Comparison of ENCODE assay signal across 8 mouse cellular contexts in genomic region chr9:106821050-106821617, GRCm38 (mm10). TPM values are rescaled to one million over a fixed set of nuclear protein-coding genes. Genes with fewer than 3 reads are reported as not detected.
DNase-seq lines count a peak whose midpoint lies in the region; ATAC-seq and TF ChIP-seq lines count a peak whose summit lies in the region.

No protein-coding gene starts in this region.

- H3K27ac ChIP-seq in thymus, adult 2 months (ENCODE audit: control insufficient read depth, insufficient read depth, low read length): no peak overlapping the region
- H3K27ac ChIP-seq in hindbrain, embryonic 13.5 days: peak overlapping the region; percentile 19; the same call in 1 of the 2 replicates

- H3K27me3 ChIP-seq in thymus, adult 2 months (ENCODE audit: control insufficient read depth, insufficient read depth, low read length): no peaks in the 10 kb centered on the region
- H3K27me3 ChIP-seq in hindbrain, embryonic 13.5 days: no peaks in the 10 kb centered on the region

- no peak overlapping the region for H3K4me3 ChIP-seq in thymus, adult 2 months (ENCODE audit: control insufficient read depth, insufficient read depth, low read length)
- peak overlapping the region; percentile 88 for H3K4me3 ChIP-seq in hindbrain, embryonic 13.5 days

- H3K4me1 ChIP-seq in thymus, adult 2 months (replicated peaks; ENCODE audit: control insufficient read depth, insufficient read depth, low read length): peaks cover 3% of the 10 kb centered on the region; the same call in 1 of the 2 replicates
- H3K4me1 ChIP-seq in hindbrain, embryonic 13.5 days (replicated peaks): peaks cover 10% of the 10 kb centered on the region

- DNase-seq in cerebellum, adult 11-12 months: peak; percentile 11
- DNase-seq in cerebellum, adult 9-10 months: no peak
- DNase-seq in thymus, adult 2 months: peak; percentile 15
- DNase-seq in thymus, postnatal 36 days: no peak
- peak; percentile 3 for DNase-seq in lung, postnatal 36 days
- no peak for DNase-seq in ovary, adult 18-20 months (ENCODE audit: low spot score)
- DNase-seq in spleen, adult 18-20 months: no peak

- ATAC-seq in hindbrain, embryonic 13.5 days (ENCODE audit: low FRiP score): no peak

- TF ChIP-seq POLR2A in thymus, adult 2 months (IDR thresholded peaks at IDR 0.05; ENCODE audit: control insufficient read depth, extremely low read depth, insufficient read depth, low read length, poor library complexity): no peak

- no peak for TF ChIP-seq CTCF in thymus, adult 2 months (IDR thresholded peaks at IDR 0.05; ENCODE audit: borderline replicate concordance, control insufficient read depth, extremely low read depth, insufficient read depth, low read length, poor library complexity)

- 13% methylated on average over 15 of the region's 15 CpGs for WGBS in thymus, adult 2 months
- 52% methylated on average over 15 of the region's 15 CpGs for WGBS in hindbrain, embryonic 13.5 days

- no peaks in the 10 kb centered on the region for H3K36me3 ChIP-seq in thymus, adult 2 months (ENCODE audit: control insufficient read depth, insufficient read depth, low read length)
- no peaks in the 10 kb centered on the region for H3K36me3 ChIP-seq in hindbrain, embryonic 13.5 days

- peak overlapping the region; percentile 61 for H3K9ac ChIP-seq in hindbrain, embryonic 13.5 days

- H3K4me2 ChIP-seq in hindbrain, embryonic 13.5 days: peak overlapping the region; percentile 89

- H3K9me3 ChIP-seq in hindbrain, embryonic 13.5 days: no peaks in the 10 kb centered on the region

RNA-seq across cellular contexts. Expression of gene Dcaf1, which starts 0.5 kb away (rescaled TPM):
- polyA plus RNA-seq in thymus, adult 2 months (2012; rRNA removed): 26.1 and 27.0 TPM in 2 replicates
- 19.7 and 21.8 TPM in 2 replicates for polyA plus RNA-seq in hindbrain, embryonic 13.5 days (2015; fragmentation: Nextera tagmentation; extraction: Ambion mirVana)

RNA-seq across cellular contexts. Expression of gene Rad54l2, which starts 32.1 kb away (rescaled TPM):
- 53.0 and 78.2 TPM in 2 replicates for polyA plus RNA-seq in thymus, adult 2 months (2012; rRNA removed)
- polyA plus RNA-seq in hindbrain, embryonic 13.5 days (2015; fragmentation: Nextera tagmentation; extraction: Ambion mirVana): 8.2 and 8.8 TPM in 2 replicates

Comparison
In these comparisons a context has a peak if more than half of its experiments do, and no peak if none do; other contexts are left out.
1. DNase-seq: peak in cerebellum, adult 11-12 months (single experiment), thymus, adult 2 months (single experiment) and lung, postnatal 36 days (single experiment); none in cerebellum, adult 9-10 months (single experiment), thymus, postnatal 36 days (0 of 2), ovary, adult 18-20 months (single experiment) and spleen, adult 18-20 months (0 of 2).